In genomic region chr10:122913393-122913792, GRCm38 (mm10) we compare ENCODE assay signal across 10 mouse cellular contexts.
DNase-seq lines count a peak whose midpoint lies in the region; ATAC-seq lines count a peak whose summit lies in the region.
"Had no signal": no experiment of that assay in that cellular context is flagged by ENCODE, and none has a peak within 500 bp of the region (broad histone marks: within the 10 kb centered on the region; RNA-seq: fewer than 3 reads in every experiment).

No protein-coding gene starts in this region.

- H3K27me3 ChIP-seq in heart, embryonic 15.5 days = no peaks in the 10 kb centered on the region
- no peaks in the 10 kb centered on the region for H3K27me3 ChIP-seq in embryonic facial prominence, embryonic 11.5 days (ENCODE audit: control insufficient read depth, insufficient read depth, low read length)
- no peaks in the 10 kb centered on the region for H3K27me3 ChIP-seq in hindbrain, embryonic 11.5 days (ENCODE audit: control insufficient read depth, insufficient read depth, low read length)
- H3K27me3 ChIP-seq in midbrain, embryonic 14.5 days (ENCODE audit: control insufficient read depth, insufficient read depth, low read length) = no peaks in the 10 kb centered on the region

- H3K9me3 ChIP-seq in heart, embryonic 15.5 days (replicated peaks) = no peaks in the 10 kb centered on the region
- no peaks in the 10 kb centered on the region for H3K9me3 ChIP-seq in embryonic facial prominence, embryonic 11.5 days (replicated peaks; ENCODE audit: control insufficient read depth, low read length)
- no peaks in the 10 kb centered on the region for H3K9me3 ChIP-seq in hindbrain, embryonic 11.5 days (ENCODE audit: control insufficient read depth, low read length)
- no peaks in the 10 kb centered on the region for H3K9me3 ChIP-seq in midbrain, embryonic 14.5 days (ENCODE audit: control insufficient read depth, low read length)

- H3K9ac ChIP-seq in heart, embryonic 15.5 days = no peak overlapping the region
- H3K9ac ChIP-seq in embryonic facial prominence, embryonic 11.5 days (replicated peaks; ENCODE audit: low read length) = peak overlapping the region; percentile 50
- 0 out of 2 replicates have a peak overlapping the region, but pooled peaks have one; percentile 40 for H3K9ac ChIP-seq in hindbrain, embryonic 11.5 days (ENCODE audit: low read depth, low read length)
- no peak overlapping the region for H3K9ac ChIP-seq in midbrain, embryonic 14.5 days (replicated peaks; ENCODE audit: low read length)
- H3K9ac ChIP-seq: liver, embryonic 14.5 days had no signal

- H3K27ac ChIP-seq in heart, embryonic 15.5 days = peak overlapping the region; percentile 84
- H3K27ac ChIP-seq in embryonic facial prominence, embryonic 11.5 days (replicated peaks; ENCODE audit: low read depth, low read length) = peak overlapping the region; percentile 99
- peak overlapping the region; percentile 78 for H3K27ac ChIP-seq in hindbrain, embryonic 11.5 days (ENCODE audit: low read depth, low read length)
- H3K27ac ChIP-seq in midbrain, embryonic 14.5 days (replicated peaks; ENCODE audit: low read depth, low read length) = peak overlapping the region; percentile 71
- H3K27ac ChIP-seq: liver, embryonic 14.5 days had no signal

- intact Hi-C loops in left cerebral cortex, postnatal 36 days (cut with DNase I) = loop anchor here (5.0 to 10.0 kb wide), 4 partner anchors 36 to 109 kb away; no protein-coding TSS in a partner anchor

- WGBS in heart, embryonic 15.5 days = 52% methylated on average over 11 of the region's 11 CpGs
- WGBS in embryonic facial prominence, embryonic 11.5 days = 25% methylated on average over 11 of the region's 11 CpGs
- 49% methylated on average over 11 of the region's 11 CpGs for WGBS in hindbrain, embryonic 11.5 days
- 37% methylated on average over 11 of the region's 11 CpGs for WGBS in midbrain, embryonic 14.5 days

- no peak for DNase-seq in heart, adult 18-20 months
- DNase-seq in embryonic facial prominence, embryonic 11.5 days (ENCODE audit: low spot score) = no peak
- no peak for DNase-seq in hindbrain, embryonic 11.5 days (ENCODE audit: low spot score)
- DNase-seq in midbrain, embryonic 14.5 days = no peak
- DNase-seq in ovary, postnatal 10 days (ENCODE audit: low spot score) = no peak
- no peak for DNase-seq in MN1 (ENCODE audit: low spot score)
- no peak for DNase-seq in left cerebral cortex, postnatal 36 days (ENCODE audit: low spot score in 2 of 2)

- no peak overlapping the region for H3K4me3 ChIP-seq in heart, embryonic 15.5 days
- no peak overlapping the region for H3K4me3 ChIP-seq in embryonic facial prominence, embryonic 11.5 days (ENCODE audit: low read depth, low read length)
- H3K4me3 ChIP-seq in hindbrain, embryonic 11.5 days (ENCODE audit: low read depth, low read length) = no peak overlapping the region
- no peak overlapping the region for H3K4me3 ChIP-seq in midbrain, embryonic 14.5 days (replicated peaks; ENCODE audit: low read depth, low read length)

- H3K4me2 ChIP-seq in heart, embryonic 15.5 days = no peak overlapping the region
- no peak overlapping the region; the same call in 1 of the 2 replicates for H3K4me2 ChIP-seq in embryonic facial prominence, embryonic 11.5 days (ENCODE audit: low read depth, low read length)
- H3K4me2 ChIP-seq in hindbrain, embryonic 11.5 days (replicated peaks; ENCODE audit: low read depth, low read length) = no peak overlapping the region
- H3K4me2 ChIP-seq in midbrain, embryonic 14.5 days (ENCODE audit: low read length) = no peak overlapping the region

- peaks cover 12% of the 10 kb centered on the region for H3K4me1 ChIP-seq in heart, embryonic 15.5 days (replicated peaks)
- H3K4me1 ChIP-seq in embryonic facial prominence, embryonic 11.5 days (ENCODE audit: control insufficient read depth, insufficient read depth, low read length) = no peaks in the 10 kb centered on the region; the same call in 1 of the 2 replicates
- peaks cover 7% of the 10 kb centered on the region for H3K4me1 ChIP-seq in hindbrain, embryonic 11.5 days (replicated peaks; ENCODE audit: control insufficient read depth, insufficient read depth, low read length)
- H3K4me1 ChIP-seq in midbrain, embryonic 14.5 days (ENCODE audit: control insufficient read depth, insufficient read depth, low read length) = peaks cover 19% of the 10 kb centered on the region

- ATAC-seq in heart, embryonic 15.5 days (replicated peaks; ENCODE audit: insufficient number of reproducible peaks, insufficient read depth, low FRiP score, low read depth) = no peak
- ATAC-seq in embryonic facial prominence, embryonic 11.5 days (replicated peaks; ENCODE audit: insufficient number of reproducible peaks, low FRiP score, low TSS enrichment, low read depth) = no peak
- no peak for ATAC-seq in hindbrain, embryonic 11.5 days (ENCODE audit: low FRiP score)
- no peak for ATAC-seq in midbrain, embryonic 14.5 days (ENCODE audit: low FRiP score, low TSS enrichment)
- ATAC-seq: CD4-positive, CD25-positive, alpha-beta regulatory T cell, adult 4 months had no signal

- no peaks in the 10 kb centered on the region for H3K36me3 ChIP-seq in heart, embryonic 15.5 days
- no peaks in the 10 kb centered on the region for H3K36me3 ChIP-seq in embryonic facial prominence, embryonic 11.5 days (replicated peaks; ENCODE audit: control insufficient read depth, insufficient read depth, low read depth, low read length)
- no peaks in the 10 kb centered on the region for H3K36me3 ChIP-seq in hindbrain, embryonic 11.5 days (ENCODE audit: control insufficient read depth, insufficient read depth, low read length)
- no peaks in the 10 kb centered on the region for H3K36me3 ChIP-seq in midbrain, embryonic 14.5 days (ENCODE audit: control insufficient read depth, insufficient read depth, low read length)

Comparison
In these comparisons a context has a peak if more than half of its experiments do, and no peak if none do; other contexts are left out.
1. H3K9ac ChIP-seq: peak in embryonic facial prominence, embryonic 11.5 days (single experiment) and hindbrain, embryonic 11.5 days (single experiment); none in heart, embryonic 15.5 days (single experiment) and midbrain, embryonic 14.5 days (single experiment).
2. Peak in every context shown above with its lines, with median percentiles within 50 percentile points of each other: H3K27ac ChIP-seq.